Mouse (Mus musculus) liver, embryonic 15.5 days (tissue): ENCODE measurements around the gene Ubap2l. TPM values are rescaled to one million over a fixed set of nuclear protein-coding genes. Genes with fewer than 3 reads are reported as not detected.

Source experiments
- ATAC-seq: fragments of 200-750 bp; cut with Nextera tagmentation; 2 replicates; pipeline ENCODE4 v1.8.0; 2017; ENCODE audit warnings: moderate number of reproducible peaks, mild to moderate bottlenecking, moderate library complexity; ENCODE audit not compliant: insufficient read depth
- H3K27ac ChIP-seq: fragments of 300-500 bp; sonication (generic); replicated peaks from 2 replicates; pipeline ENCODE4 v1.5.1; 2015; ENCODE audit warnings: mild to moderate bottlenecking, inconsistent platforms
- H3K27me3 ChIP-seq: fragments of 300-500 bp; sonication (generic); 2 replicates; pipeline ENCODE4 v1.6.1; 2015; ENCODE audit warnings: mild to moderate bottlenecking, inconsistent platforms
- H3K36me3 ChIP-seq: fragments of 300-500 bp; sonication (generic); replicated peaks from 2 replicates; pipeline ENCODE4 v1.6.1; 2015; ENCODE audit warnings: moderate library complexity, mild to moderate bottlenecking, inconsistent platforms
- H3K4me1 ChIP-seq: fragments of 300-500 bp; sonication (generic); replicated peaks from 2 replicates; pipeline ENCODE4 v1.6.1; 2015; ENCODE audit warnings: inconsistent platforms
- H3K4me2 ChIP-seq: fragments of 300-500 bp; sonication (generic); 2 replicates; pipeline ENCODE4 v1.6.1; 2015; ENCODE audit warnings: moderate library complexity, mild to moderate bottlenecking, inconsistent platforms
- H3K4me3 ChIP-seq: fragments of 300-500 bp; sonication (generic); replicated peaks from 2 replicates; pipeline ENCODE4 v1.5.1; 2015; ENCODE audit warnings: mild to moderate bottlenecking, inconsistent platforms
- H3K9ac ChIP-seq: fragments of 300-500 bp; sonication (generic); 2 replicates; pipeline ENCODE4 v1.6.1; 2015; ENCODE audit warnings: moderate library complexity, mild to moderate bottlenecking, inconsistent platforms
- H3K9me3 ChIP-seq: fragments of 300-500 bp; sonication (generic); replicated peaks from 2 replicates; pipeline ENCODE4 v1.6.1; 2016; ENCODE audit warnings: inconsistent platforms
- whole genome bisulfite sequencing: fragments of 180-500 bp; shearing (Covaris S2); methylation state at CpG from one replicate; pipeline ENCODE4 v1.1.7; 2015; ENCODE audit warnings: mixed read lengths; ENCODE audit not compliant: insufficient replicate concordance; 5-methylcytosine and 5-hydroxymethylcytosine counted together
- polyA plus RNA-seq: library from polyadenylated mRNA; unstranded; fragments of >200 nt; fragmentation: Nextera tagmentation; extraction: Ambion mirVana; gene quantifications from 2 replicates; pipeline ENCODE4 v1.2.1, GENCODE M21; 2015

Ubap2l gene
- polyA plus RNA-seq, 1 experiment from 2014 or later = 61.5 TPM

GRCm38 (mm10) chr3:90083034-90083433 lies 30.6 kb upstream of the Ubap2l start:
- Histone ChIP-seq H3K36me3 (peaks cover 23% of the 10 kb centered on the region), H3K9me3 (no peaks in the 10 kb centered on the region), H3K27me3 (no peaks in the 10 kb centered on the region), H3K4me1 (peaks cover 77% of the 10 kb centered on the region), H3K9ac (no peak overlapping the region), H3K4me2 (peak overlapping the region; percentile 89), H3K4me3 (peak overlapping the region; percentile 78; the same call in 1 of the 2 replicates), H3K27ac (peak overlapping the region; percentile 96)
- ATAC-seq = no peak
- WGBS = 35% methylated on average over 5 of the region's 5 CpGs

- peak overlapping the region; percentile 78 for H3K4me3 ChIP-seq
- peak overlapping the region; percentile 96 for H3K27ac ChIP-seq
- peaks cover 89% of the 10 kb centered on the region for H3K4me1 ChIP-seq
- H3K4me2 ChIP-seq = peak overlapping the region; percentile 89
- 28% methylated on average over 5 of the region's 5 CpGs for WGBS
- no peak for ATAC-seq
- H3K36me3 ChIP-seq = peaks cover 9% of the 10 kb centered on the region
- no peak overlapping the region for H3K9ac ChIP-seq
- H3K27me3 ChIP-seq = peaks cover 4% of the 10 kb centered on the region; the same call in 1 of the 2 replicates
- no peaks in the 10 kb centered on the region for H3K9me3 ChIP-seq
Measured at GRCm38 (mm10) chr3:90081365-90082240, 29.2 kb upstream of the Ubap2l start.

GRCm38 (mm10) chr3:90080498-90080863 lies 28.1 kb upstream of the Ubap2l start:
- peaks cover 4% of the 10 kb centered on the region; the same call in 1 of the 2 replicates for H3K27me3 ChIP-seq
- H3K4me1 ChIP-seq = peaks cover 79% of the 10 kb centered on the region
- peak overlapping the region; percentile 73 for H3K9ac ChIP-seq
- H3K4me2 ChIP-seq = peak overlapping the region; percentile 89
- WGBS = under 1% methylated on average over 6 of the region's 6 CpGs
- no peaks in the 10 kb centered on the region for H3K36me3 ChIP-seq
- peak overlapping the region; percentile 78 for H3K4me3 ChIP-seq
- ATAC-seq = no peak
- no peaks in the 10 kb centered on the region for H3K9me3 ChIP-seq
- H3K27ac ChIP-seq = peak overlapping the region; percentile 96

GRCm38 (mm10) chr3:90079763-90080497 lies 27.5 kb upstream of the Ubap2l start:
- H3K4me3 ChIP-seq = peak overlapping the region; percentile 78
- H3K36me3 ChIP-seq = no peaks in the 10 kb centered on the region
- peak overlapping the region; percentile 89 for H3K4me2 ChIP-seq
- H3K4me1 ChIP-seq = peaks cover 73% of the 10 kb centered on the region
- no peaks in the 10 kb centered on the region for H3K9me3 ChIP-seq
- peak overlapping the region; percentile 73 for H3K9ac ChIP-seq
- peak overlapping the region; percentile 96 for H3K27ac ChIP-seq
- ATAC-seq = peak; percentile 60
- H3K27me3 ChIP-seq = peaks cover 4% of the 10 kb centered on the region; the same call in 1 of the 2 replicates
- under 1% methylated on average over 53 of the region's 53 CpGs for WGBS

- Histone ChIP-seq H3K4me2 (peak overlapping the region; percentile 89), H3K4me3 (peak overlapping the region; percentile 78), H3K36me3 (no peaks in the 10 kb centered on the region), H3K4me1 (peaks cover 66% of the 10 kb centered on the region), H3K9me3 (no peaks in the 10 kb centered on the region), H3K27me3 (peaks cover 4% of the 10 kb centered on the region; the same call in 1 of the 2 replicates), H3K9ac (peak overlapping the region; percentile 73), H3K27ac (peak overlapping the region; percentile 96)
- under 1% methylated on average over 33 of the region's 33 CpGs for WGBS
- peak; percentile 92 for ATAC-seq
Measured at GRCm38 (mm10) chr3:90079133-90079762, 26.8 kb upstream of the Ubap2l start.

- Histone ChIP-seq H3K27me3 (peaks cover 4% of the 10 kb centered on the region; the same call in 1 of the 2 replicates), H3K9me3 (no peaks in the 10 kb centered on the region), H3K9ac (no peak overlapping the region), H3K36me3 (no peaks in the 10 kb centered on the region), H3K4me3 (0 out of 2 replicates have a peak overlapping the region, but pooled peaks have one; percentile 78), H3K4me1 (peaks cover 56% of the 10 kb centered on the region), H3K27ac (0 out of 2 replicates have a peak overlapping the region, but pooled peaks have one; percentile 96), H3K4me2 (no peak overlapping the region; the same call in none of the 2 replicates)
- no peak for ATAC-seq
- WGBS = 43% methylated on average over 5 of the region's 5 CpGs
Measured at GRCm38 (mm10) chr3:90078224-90078623, 25.8 kb upstream of the Ubap2l start.

- H3K4me1 ChIP-seq = peaks cover 45% of the 10 kb centered on the region
- H3K9ac ChIP-seq = no peak overlapping the region
- no peak overlapping the region for H3K4me2 ChIP-seq
- no peaks in the 10 kb centered on the region for H3K36me3 ChIP-seq
- H3K9me3 ChIP-seq = no peaks in the 10 kb centered on the region
- 33% methylated on average over 5 of the region's 5 CpGs for WGBS
- H3K4me3 ChIP-seq = no peak overlapping the region
- no peak overlapping the region for H3K27ac ChIP-seq
- ATAC-seq = no peak
- peaks cover 4% of the 10 kb centered on the region; the same call in 1 of the 2 replicates for H3K27me3 ChIP-seq
Measured at GRCm38 (mm10) chr3:90076921-90077716, 24.7 kb upstream of the Ubap2l start.

GRCm38 (mm10) chr3:90072294-90072693 lies 19.9 kb upstream of the Ubap2l start, which contains the start of gene Tpm3:
Gene Tpm3, plus strand, starts transcription at chr3:90072649.
- Histone ChIP-seq H3K36me3 (no peaks in the 10 kb centered on the region), H3K4me1 (peaks cover 5% of the 10 kb centered on the region), H3K27me3 (peaks cover 4% of the 10 kb centered on the region; the same call in 1 of the 2 replicates), H3K9ac (no peak within 1 kb of the TSS), H3K4me2 (no peak within 1 kb of the TSS), H3K27ac (no peak within 1 kb of the TSS), H3K9me3 (no peaks in the 10 kb centered on the region), H3K4me3 (no peak within 1 kb of the TSS)
- ATAC-seq = no peak
- 42% methylated on average over 4 of the region's 4 CpGs for WGBS

GRCm38 (mm10) chr3:90069688-90070087 lies 17.3 kb upstream of the Ubap2l start:
- Histone ChIP-seq H3K4me1 (no peaks in the 10 kb centered on the region; the same call in 1 of the 2 replicates), H3K4me3 (no peak overlapping the region), H3K9ac (no peak overlapping the region), H3K4me2 (no peak overlapping the region), H3K27ac (no peak overlapping the region), H3K27me3 (no peaks in the 10 kb centered on the region), H3K9me3 (no peaks in the 10 kb centered on the region), H3K36me3 (0 out of 2 replicates have a peak, but pooled peaks cover 3% of the 10 kb centered on the region)
- ATAC-seq = no peak
- WGBS = 47% methylated on average over 7 of the region's 7 CpGs

GRCm38 (mm10) chr3:90067851-90068250 lies 15.4 kb upstream of the Ubap2l start:
- 78% methylated on average over 4 of the region's 4 CpGs for WGBS
- no peaks in the 10 kb centered on the region; the same call in 1 of the 2 replicates for H3K4me1 ChIP-seq
- H3K27me3 ChIP-seq = no peaks in the 10 kb centered on the region
- H3K9me3 ChIP-seq = no peaks in the 10 kb centered on the region
- H3K36me3 ChIP-seq = peaks cover 19% of the 10 kb centered on the region
- H3K9ac ChIP-seq = no peak overlapping the region
- no peak overlapping the region for H3K4me2 ChIP-seq
- H3K4me3 ChIP-seq = no peak overlapping the region
- no peak overlapping the region for H3K27ac ChIP-seq
- ATAC-seq = no peak
